Mouse (Mus musculus) stomach, embryonic 14.5 days (tissue): Measurements from ENCODE around the gene Nop2. TPM values are rescaled to one million over a fixed set of nuclear protein-coding genes. Genes with fewer than 3 reads are reported as not detected.

Experiments
- ATAC-seq: fragments of 200-750 bp; cut with Nextera tagmentation; 2 replicates; pipeline ENCODE4 v1.8.0; 2017; ENCODE audit warnings: low read depth, moderate TSS enrichment; ENCODE audit not compliant: insufficient number of reproducible peaks, insufficient read depth, low FRiP score
- H3K27ac ChIP-seq: fragments of 300-500 bp; sonication (generic); 2 replicates; pipeline ENCODE4 v1.5.1; 2014; ENCODE audit warnings: mild to moderate bottlenecking, low read length, moderate library complexity, mixed read lengths
- H3K27me3 ChIP-seq: fragments of 300-500 bp; sonication (generic); 2 replicates; pipeline ENCODE4 v1.6.1; 2014; ENCODE audit warnings: low read length, control low read depth, mixed read lengths; ENCODE audit not compliant: control insufficient read depth, insufficient read depth
- H3K36me3 ChIP-seq: fragments of 300-500 bp; sonication (generic); 2 replicates; pipeline ENCODE4 v1.6.1; 2014; ENCODE audit warnings: mild to moderate bottlenecking, control low read depth, low read length, moderate library complexity, mixed read lengths; ENCODE audit not compliant: control insufficient read depth, insufficient read depth
- H3K4me1 ChIP-seq: fragments of 300-500 bp; sonication (generic); 2 replicates; pipeline ENCODE4 v1.6.1; 2014; ENCODE audit warnings: low read length, control low read depth, mixed read lengths; ENCODE audit not compliant: control insufficient read depth, insufficient read depth
- H3K4me2 ChIP-seq: fragments of 300-500 bp; sonication (generic); replicated peaks from 2 replicates; pipeline ENCODE4 v1.6.1; 2014; ENCODE audit warnings: low read depth, low read length, control low read depth
- H3K4me3 ChIP-seq: fragments of 300-500 bp; sonication (generic); 2 replicates; pipeline ENCODE4 v1.5.1; 2014; ENCODE audit warnings: low read depth, low read length, control low read depth
- H3K9ac ChIP-seq: fragments of 300-500 bp; sonication (generic); replicated peaks from 2 replicates; pipeline ENCODE4 v1.6.1; 2014; ENCODE audit warnings: low read depth, mild to moderate bottlenecking, control low read depth, low read length, moderate library complexity, mixed read lengths
- H3K9me3 ChIP-seq: fragments of 300-500 bp; sonication (generic); 2 replicates; pipeline ENCODE4 v1.6.1; 2016; ENCODE audit warnings: low read depth, low read length, control low read depth; ENCODE audit not compliant: control insufficient read depth
- WGBS: fragments of 180-500 bp; shearing (Covaris S2); extraction: QIAGEN DNeasy Blood & Tissue Kit; methylation state at CpG from one replicate; pipeline ENCODE4 v1.1.7; 2014; 5-methylcytosine and 5-hydroxymethylcytosine counted together
- polyA plus RNA-seq: library from polyadenylated mRNA; unstranded; fragments of >200 nt; fragmentation: Nextera tagmentation; extraction: Ambion mirVana; gene quantifications from 2 replicates; pipeline ENCODE4 v1.2.1, GENCODE M21; 2014

Nop2 gene
- polyA plus RNA-seq, 1 experiment from 2014 or later, result 52.3 TPM

GRCm38 (mm10) chr6:125145479-125145951 is 13.8 kb downstream of the Nop2 start:
- Histone ChIP-seq H3K9me3 (no peaks in the 10 kb centered on the region), H3K27me3 (no peaks in the 10 kb centered on the region), H3K4me1 (peaks cover 21% of the 10 kb centered on the region), H3K27ac (peak overlapping the region; percentile 84), H3K4me3 (peak overlapping the region; percentile 65), H3K36me3 (peaks cover 15% of the 10 kb centered on the region), H3K4me2 (peak overlapping the region; percentile 82), H3K9ac (peak overlapping the region; percentile 72)
- ATAC-seq, result peak; percentile 25; the same call in 1 of the 2 replicates
- WGBS, result 5% methylated on average over 35 of the region's 35 CpGs

- no peak for ATAC-seq
- H3K4me2 ChIP-seq, result peak overlapping the region; percentile 82
- H3K27me3 ChIP-seq, result no peaks in the 10 kb centered on the region
- 64% methylated on average over 7 of the region's 7 CpGs for whole genome bisulfite sequencing
- peak overlapping the region; percentile 72; the same call in 1 of the 2 replicates for H3K9ac ChIP-seq
- H3K36me3 ChIP-seq, result peaks cover 9% of the 10 kb centered on the region
- no peaks in the 10 kb centered on the region for H3K9me3 ChIP-seq
- H3K27ac ChIP-seq, result no peak overlapping the region
- peak overlapping the region; percentile 65 for H3K4me3 ChIP-seq
- peaks cover 21% of the 10 kb centered on the region for H3K4me1 ChIP-seq
Measured at GRCm38 (mm10) chr6:125146148-125146547, 14.4 kb downstream of the Nop2 start.

GRCm38 (mm10) chr6:125146797-125147196 is 15.1 kb downstream of the Nop2 start:
- Histone ChIP-seq H3K27me3 (no peaks in the 10 kb centered on the region), H3K27ac (no peak overlapping the region), H3K4me1 (peaks cover 21% of the 10 kb centered on the region), H3K9me3 (no peaks in the 10 kb centered on the region), H3K4me2 (peak overlapping the region; percentile 82), H3K36me3 (peaks cover 2% of the 10 kb centered on the region), H3K9ac (no peak overlapping the region), H3K4me3 (no peak overlapping the region)
- ATAC-seq, result no peak
- WGBS, result 77% methylated on average over 4 of the region's 4 CpGs

GRCm38 (mm10) chr6:125147329-125147728 is 15.6 kb downstream of the Nop2 start:
- Histone ChIP-seq H3K9me3 (no peaks in the 10 kb centered on the region), H3K36me3 (no peaks in the 10 kb centered on the region; the same call in none of the 2 replicates), H3K9ac (no peak overlapping the region), H3K4me1 (peaks cover 21% of the 10 kb centered on the region), H3K4me3 (no peak overlapping the region), H3K27ac (no peak overlapping the region), H3K27me3 (no peaks in the 10 kb centered on the region), H3K4me2 (peak overlapping the region; percentile 82; the same call in 1 of the 2 replicates)
- 57% methylated on average over 10 of the region's 10 CpGs for WGBS
- no peak for ATAC-seq

GRCm38 (mm10) chr6:125148251-125148925 is 16.7 kb downstream of the Nop2 start:
- ATAC-seq, result no peak
- no peak overlapping the region; the same call in 1 of the 2 replicates for H3K27ac ChIP-seq
- H3K9ac ChIP-seq, result no peak overlapping the region

GRCm38 (mm10) chr6:125148926-125149568 is 17.3 kb downstream of the Nop2 start:
- WGBS, result 78% methylated on average over 16 of the region's 16 CpGs
- no peaks in the 10 kb centered on the region for H3K9me3 ChIP-seq
- peaks cover 21% of the 10 kb centered on the region for H3K4me1 ChIP-seq
- no peak overlapping the region for H3K9ac ChIP-seq
- H3K27me3 ChIP-seq, result no peaks in the 10 kb centered on the region
- H3K36me3 ChIP-seq, result peaks cover 4% of the 10 kb centered on the region; the same call in 1 of the 2 replicates
- no peak overlapping the region for H3K4me3 ChIP-seq
- no peak for ATAC-seq
- H3K27ac ChIP-seq, result no peak overlapping the region
- peak overlapping the region; percentile 14; the same call in 1 of the 2 replicates for H3K4me2 ChIP-seq

More at GRCm38 (mm10) chr6:125148251-125148925, 16.7 kb downstream of the Nop2 start:
- Histone ChIP-seq H3K4me1 (peaks cover 21% of the 10 kb centered on the region), H3K36me3 (peaks cover 4% of the 10 kb centered on the region; the same call in 1 of the 2 replicates), H3K4me2 (peak overlapping the region; percentile 14; the same call in 1 of the 2 replicates), H3K9me3 (no peaks in the 10 kb centered on the region), H3K27me3 (no peaks in the 10 kb centered on the region), H3K4me3 (no peak overlapping the region)
- 62% methylated on average over 18 of the region's 18 CpGs for WGBS

- Histone ChIP-seq H3K9me3 (no peaks in the 10 kb centered on the region), H3K27ac (no peak overlapping the region), H3K36me3 (0 out of 2 replicates have a peak, but pooled peaks cover 4% of the 10 kb centered on the region), H3K27me3 (no peaks in the 10 kb centered on the region), H3K4me3 (no peak overlapping the region), H3K9ac (no peak overlapping the region), H3K4me2 (no peak overlapping the region), H3K4me1 (peaks cover 21% of the 10 kb centered on the region)
- 78% methylated on average over 7 of the region's 7 CpGs for WGBS
- ATAC-seq, result no peak
Measured at GRCm38 (mm10) chr6:125149569-125149950, 17.9 kb downstream of the Nop2 start.

GRCm38 (mm10) chr6:125152212-125153017 is 20.7 kb downstream of the Nop2 start:
- Histone ChIP-seq H3K4me3 (no peak overlapping the region), H3K9ac (no peak overlapping the region), H3K27me3 (no peaks in the 10 kb centered on the region), H3K27ac (no peak overlapping the region), H3K36me3 (peaks cover 7% of the 10 kb centered on the region; the same call in 1 of the 2 replicates), H3K4me1 (peaks cover 8% of the 10 kb centered on the region; the same call in 1 of the 2 replicates), H3K4me2 (no peak overlapping the region), H3K9me3 (no peaks in the 10 kb centered on the region)
- WGBS, result 73% methylated on average over 22 of the region's 22 CpGs
- no peak for ATAC-seq
